Mouse (Mus musculus) left cerebral cortex, postnatal 14 days (tissue): ENCODE measurements at regions not wholly inside any gene's neighbourhood (a gene's known extent, or its start where the extent isn't known, plus 50 kb on each side); places are given as distances from the start of the nearest gene placed in this dataset.

Experiments
- DNase-seq, 2 experiments: peaks; one replicate each; pipeline ENCODE4 v3.0.0; 2021 to 2022; ENCODE audit warnings: low spot score in 2 of 2, mixed read lengths in 1 of 2
- intact Hi-C: fragments of 180-260 bp; cut with DNase I; formaldehyde crosslinking; loops from one replicate; pipeline ENCODE4 v1.15.1; 2025
- microRNA-seq, 2 experiments: library from miRNA; unstranded; fragments of <30 nt; microRNA quantifications; one replicate each; pipeline ENCODE4 v1.2.0; 2022

DNA sequence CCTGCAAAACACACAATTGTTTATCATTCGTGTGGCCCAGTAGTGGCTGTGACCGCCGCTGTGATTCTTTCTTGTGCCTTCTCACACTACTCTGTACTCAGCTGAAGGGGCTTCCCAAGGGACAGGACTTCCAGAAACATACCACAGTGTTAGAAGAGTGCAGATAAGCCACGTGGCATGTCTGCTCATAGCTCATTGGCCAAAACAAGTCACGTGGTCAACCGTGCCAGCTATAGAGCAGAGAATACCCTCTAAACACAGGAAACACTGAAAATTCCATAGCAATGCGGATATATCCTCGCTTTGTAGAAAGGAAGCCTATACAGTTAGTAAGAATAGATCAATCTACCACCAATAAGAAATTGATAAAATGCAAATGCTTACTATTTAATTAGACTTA lies 63.0 kb upstream of the Dab2 start:
- intact Hi-C loops = loop anchor here (10.0 kb wide), 1 partner anchor 148 kb away; no protein-coding TSS in a partner anchor

DNA sequence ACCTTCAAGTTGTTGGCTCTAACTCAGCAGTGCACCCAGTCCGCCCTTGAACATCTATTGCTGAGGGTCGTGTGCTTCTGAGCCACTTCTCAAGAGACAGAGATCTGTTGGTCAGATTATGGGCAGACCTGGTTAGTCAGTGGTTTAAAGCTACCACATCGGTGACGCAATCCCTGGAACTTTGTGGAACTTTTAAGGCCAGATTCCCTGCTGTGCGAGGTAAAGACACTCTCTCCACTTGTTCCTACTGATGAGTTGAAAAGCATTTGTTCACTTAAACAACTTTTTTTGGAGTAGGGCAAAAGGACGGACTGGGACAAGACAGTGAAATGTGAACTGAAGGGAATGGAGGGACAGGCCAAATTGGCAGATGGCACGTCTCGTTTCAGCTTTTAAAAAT lies 61.9 kb upstream of the Dab2 start:
- no peak for DNase-seq
- intact Hi-C loops = loop anchor here (1.0 to 10.0 kb wide), 4 partner anchors 147 to 385 kb away; no protein-coding TSS in a partner anchor

More for the DNA sequence above, 63.0 kb upstream of the Dab2 start:
- no peak for DNase-seq

DNA sequence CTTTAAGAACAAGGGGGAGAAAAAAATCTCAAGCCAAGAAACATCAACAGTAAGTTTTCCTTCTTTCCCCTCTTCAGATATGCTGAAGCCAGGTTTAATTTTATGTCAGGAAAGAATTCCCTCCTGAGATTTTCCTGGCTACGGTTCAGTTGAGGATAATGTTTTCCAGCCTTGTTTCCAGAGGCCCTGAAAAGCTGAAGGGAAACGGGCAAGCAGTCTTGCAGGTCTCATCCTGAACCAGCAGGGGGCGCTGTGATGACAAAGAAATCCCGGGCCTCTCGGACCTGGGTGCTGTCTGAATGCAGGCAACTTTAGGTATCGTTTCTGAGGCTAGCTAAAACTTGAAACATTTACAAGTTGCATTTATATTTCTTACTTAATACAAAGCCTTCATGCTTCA lies 61.5 kb upstream of the Dab2 start:
- intact Hi-C loops = loop anchor here (1.0 to 10.0 kb wide), 4 partner anchors 147 to 385 kb away; no protein-coding TSS in a partner anchor
- peak; percentile 81 to 85 for DNase-seq

- intact Hi-C loops = loop anchor here (1.0 to 10.0 kb wide), 4 partner anchors 146 to 384 kb away; no protein-coding TSS in a partner anchor
- no peak for DNase-seq
Measured at GRCm38 (mm10) chr15:6238755-6239154, 60.8 kb upstream of the Dab2 start.

DNA sequence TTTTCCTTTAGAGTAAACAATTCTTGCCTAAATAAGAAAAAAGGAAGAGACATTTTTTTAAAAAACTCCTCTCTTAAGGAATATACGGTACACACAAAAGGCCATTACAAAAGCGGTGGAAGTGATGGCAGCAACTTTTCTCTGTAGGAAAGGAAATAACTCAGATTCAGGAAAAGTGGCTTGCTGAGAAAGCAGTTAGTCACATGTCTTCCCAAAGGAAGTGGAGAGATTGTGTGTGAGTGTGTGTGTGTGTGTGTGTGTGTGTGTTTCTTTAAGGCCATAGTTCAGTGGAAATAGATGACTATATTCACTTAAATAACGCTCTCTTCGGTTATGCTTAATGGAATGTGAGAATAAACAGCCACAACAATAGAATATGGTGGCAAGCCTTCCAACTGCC lies 57.5 kb upstream of the Dab2 start:
- no peak for DNase-seq
- intact Hi-C loops = no loop called here

GRCm38 (mm10) chr15:6244401-6244800 lies 55.2 kb upstream of the Dab2 start:
- intact Hi-C loops = no loop called here
- no peak for DNase-seq

DNA sequence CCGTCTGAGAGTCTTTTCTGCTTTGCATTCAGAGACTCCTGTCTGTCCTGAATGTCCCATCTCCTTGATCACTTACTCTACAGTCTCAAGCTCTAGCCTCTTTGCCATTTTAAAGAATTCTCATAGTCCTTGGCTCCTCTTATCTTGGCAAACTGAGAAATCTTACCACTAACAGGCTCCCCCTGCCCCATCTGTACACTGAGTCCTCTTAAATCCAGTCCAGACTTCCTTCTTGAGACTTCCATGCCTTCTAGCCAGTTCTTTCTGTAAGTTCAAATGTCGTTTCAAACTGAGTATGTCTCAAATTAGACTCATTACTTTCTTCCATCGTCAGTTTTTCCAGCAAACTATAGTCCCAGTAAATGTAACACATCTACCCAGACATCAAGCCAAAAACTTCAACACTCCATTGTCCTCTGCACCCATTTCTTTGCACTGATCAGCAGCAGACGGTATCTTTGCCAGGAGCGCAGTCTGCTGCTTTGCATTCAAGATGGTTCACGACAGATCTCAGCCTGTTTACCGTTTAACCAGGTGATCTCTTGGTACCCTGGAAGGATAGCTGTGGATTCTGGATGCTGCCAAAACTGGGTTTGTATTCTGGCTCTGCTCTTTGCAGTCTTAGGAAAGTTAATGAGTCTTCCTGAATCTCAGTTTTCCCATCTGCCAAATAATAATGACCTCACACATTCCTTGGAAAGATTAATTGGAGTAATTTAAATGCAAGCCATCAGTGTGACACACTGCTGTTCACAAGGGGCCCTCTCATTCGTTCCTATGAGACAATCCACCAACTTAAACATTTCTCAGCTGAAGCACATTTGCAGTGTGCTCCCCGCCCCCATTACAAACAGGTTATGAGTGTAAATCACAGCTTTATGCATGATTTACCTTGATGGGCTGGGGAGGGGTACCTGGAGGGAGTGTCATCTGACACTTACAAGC lies 53.4 kb upstream of the Dab2 start:
- intact Hi-C loops = no loop called here

DNA sequence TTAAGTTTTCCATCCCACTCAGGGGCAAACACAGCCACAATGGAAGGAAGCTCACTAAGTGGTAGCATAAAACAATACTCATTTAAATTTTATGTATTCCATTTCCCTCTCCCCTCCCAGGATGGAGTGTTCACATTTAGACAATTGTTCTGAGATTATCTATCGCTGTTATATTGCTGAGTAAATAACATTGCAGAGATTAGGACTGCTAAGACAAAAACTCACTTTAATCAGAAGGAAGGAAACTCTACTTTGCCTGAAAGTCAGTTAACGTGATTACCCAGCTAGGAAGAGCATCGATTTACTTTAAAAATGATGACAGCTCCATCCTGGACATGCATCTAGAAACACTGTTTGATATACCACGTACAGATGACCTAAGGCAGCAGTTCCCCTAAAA lies 51.1 kb upstream of the Dab2 start:
- intact Hi-C loops = no loop called here
- no peak for DNase-seq

More for the DNA sequence above, 53.4 kb upstream of the Dab2 start:
- no peak for DNase-seq

Small RNAs in the stretch of these regions (microRNA-seq; reads per million reads assigned to microRNA genes)
- gene Gm27760 = 0 reads per million in 2 experiments
